Mouse (Mus musculus): ENCODE results near the gene Sipa1l2. TPM values are rescaled to one million over a fixed set of nuclear protein-coding genes. Genes with fewer than 3 reads are reported as not detected.
A peak's percentile ranks its signal among the peaks of the same experiment; 100 is the strongest.

Gene Sipa1l2
- polyA plus RNA-seq, 1 experiment from 2014 or later: 23.3 TPM

DNA sequence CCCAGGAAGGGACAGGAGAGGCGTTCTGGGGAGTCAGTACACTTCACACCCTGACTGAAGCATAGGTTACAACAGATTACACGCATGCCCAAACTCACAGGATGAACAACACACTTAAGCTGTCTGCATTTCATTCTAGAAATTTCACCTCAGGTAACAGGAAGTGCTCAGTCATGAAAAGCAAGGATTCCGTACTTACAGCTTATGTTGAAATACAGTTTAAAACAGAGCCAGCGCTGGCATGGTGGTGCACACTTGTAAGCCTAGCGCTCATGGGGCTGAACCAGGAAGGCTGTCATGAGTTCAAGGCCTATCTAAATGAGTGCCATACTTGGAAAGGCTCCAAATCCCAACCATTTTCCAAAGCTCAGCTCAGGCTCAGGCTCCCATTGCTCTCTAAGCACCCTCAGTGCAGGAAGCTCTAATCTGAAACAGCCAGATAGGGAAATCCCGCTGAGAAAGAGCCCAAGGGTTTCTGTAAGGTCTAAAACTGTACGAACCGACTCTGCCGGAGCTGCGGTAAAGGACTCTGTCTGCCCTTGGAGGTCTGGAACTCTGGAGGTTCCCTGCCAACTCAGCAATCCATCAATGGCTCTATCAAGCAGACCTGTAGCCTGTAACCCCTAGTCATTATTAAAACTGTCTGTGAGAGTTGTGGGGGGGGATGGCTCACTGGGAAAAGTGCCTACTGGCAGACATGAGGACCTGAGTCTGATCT, 12.1 kb downstream of the Sipa1l2 start:
- Histone ChIP-seq H3K36me3 (ENCODE audit: control insufficient read depth, insufficient read depth, low read length) (no peaks in the 10 kb centered on the region), H3K4me2 (ENCODE audit: low read depth, low read length, severe bottlenecking) (peak overlapping the region; percentile 15; the same call in 1 of the 2 replicates), H3K9ac (ENCODE audit: low read length) (no peak overlapping the region; the same call in 1 of the 2 replicates), H3K9me3 (ENCODE audit: control insufficient read depth, low read length) (no peaks in the 10 kb centered on the region), H3K27me3 (ENCODE audit: control insufficient read depth, insufficient read depth, low read length) (no peaks in the 10 kb centered on the region), H3K4me3 (ENCODE audit: low read depth, low read length) (no peak overlapping the region), H3K27ac (ENCODE audit: low read depth, low read length) (peak overlapping the region; percentile 91), H3K4me1 (replicated peaks; ENCODE audit: control insufficient read depth, insufficient read depth, low read length) (peaks cover 33% of the 10 kb centered on the region)
- WGBS: 79% methylated on average over 10 of the region's 10 CpGs
- ATAC-seq (replicated peaks; ENCODE audit: low FRiP score): no peak
- no peak for DNase-seq (ENCODE audit: low spot score)

DNA sequence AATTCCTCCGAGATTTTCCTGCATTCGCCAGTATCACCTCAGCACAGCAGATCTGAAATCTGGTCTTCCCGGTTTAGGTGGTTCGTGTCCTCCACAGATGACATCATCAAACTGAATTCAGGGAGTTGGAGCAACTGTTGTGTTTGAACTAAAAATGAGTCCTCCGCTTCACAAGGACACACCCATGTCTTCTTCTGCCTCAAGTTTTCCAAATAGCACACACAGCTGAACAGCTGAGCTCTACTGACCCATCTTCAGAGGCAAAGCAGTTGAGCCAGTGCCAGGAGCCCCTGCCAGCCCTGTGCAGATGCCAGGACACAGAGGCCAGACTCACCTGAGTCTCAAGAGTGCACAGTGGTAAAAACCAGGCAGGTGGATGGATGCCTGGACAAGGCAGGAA, 12.9 kb downstream of the Sipa1l2 start:
- H3K27me3 ChIP-seq (ENCODE audit: control insufficient read depth, insufficient read depth, low read length): no peaks in the 10 kb centered on the region
- H3K27ac ChIP-seq (ENCODE audit: low read depth, low read length): no peak overlapping the region
- no peaks in the 10 kb centered on the region for H3K36me3 ChIP-seq (ENCODE audit: control insufficient read depth, insufficient read depth, low read length)
- H3K4me3 ChIP-seq (ENCODE audit: low read depth, low read length): no peak overlapping the region
- no peak for ATAC-seq (replicated peaks; ENCODE audit: low FRiP score)
- H3K9me3 ChIP-seq (ENCODE audit: control insufficient read depth, low read length): no peaks in the 10 kb centered on the region
- no peak for DNase-seq (ENCODE audit: low spot score)
- H3K9ac ChIP-seq (ENCODE audit: low read length): no peak overlapping the region
- no peak overlapping the region for H3K4me2 ChIP-seq (ENCODE audit: low read depth, low read length, severe bottlenecking)
- 91% methylated on average over 5 of the region's 5 CpGs for WGBS
- H3K4me1 ChIP-seq (replicated peaks; ENCODE audit: control insufficient read depth, insufficient read depth, low read length): peaks cover 33% of the 10 kb centered on the region

DNA sequence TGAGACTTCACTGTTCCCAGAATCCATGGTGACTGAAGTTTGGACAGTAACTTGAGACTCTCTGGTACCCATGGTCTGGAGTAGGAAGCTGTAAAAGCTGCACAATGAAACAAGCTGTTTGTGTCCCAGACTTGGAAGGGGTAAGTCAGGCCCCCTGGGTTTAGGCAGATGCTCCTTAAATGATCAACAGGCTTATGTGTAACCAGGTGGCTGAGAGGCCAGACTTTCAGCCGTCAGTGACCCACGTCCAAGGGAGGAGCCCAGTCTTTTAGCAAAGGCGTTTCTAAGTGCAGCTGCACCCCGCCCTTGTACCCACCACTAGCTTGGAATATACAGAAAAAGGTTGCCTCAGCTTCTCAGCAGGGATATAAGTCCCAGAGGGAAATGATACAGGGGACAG, 19.0 kb downstream of the Sipa1l2 start:
- WGBS: 68% methylated on average over 4 of the region's 4 CpGs
- Histone ChIP-seq H3K9me3 (ENCODE audit: control insufficient read depth, low read length) (no peaks in the 10 kb centered on the region), H3K27me3 (ENCODE audit: control insufficient read depth, insufficient read depth, low read length) (no peaks in the 10 kb centered on the region), H3K27ac (ENCODE audit: low read depth, low read length) (no peak overlapping the region), H3K9ac (ENCODE audit: low read length) (no peak overlapping the region), H3K4me2 (ENCODE audit: low read depth, low read length, severe bottlenecking) (no peak overlapping the region), H3K4me3 (ENCODE audit: low read depth, low read length) (no peak overlapping the region), H3K36me3 (ENCODE audit: control insufficient read depth, insufficient read depth, low read length) (no peaks in the 10 kb centered on the region), H3K4me1 (replicated peaks; ENCODE audit: control insufficient read depth, insufficient read depth, low read length) (peaks cover 5% of the 10 kb centered on the region; the same call in 1 of the 2 replicates)
- ATAC-seq (replicated peaks; ENCODE audit: low FRiP score): no peak
- no peak for DNase-seq (ENCODE audit: low spot score)

DNA sequence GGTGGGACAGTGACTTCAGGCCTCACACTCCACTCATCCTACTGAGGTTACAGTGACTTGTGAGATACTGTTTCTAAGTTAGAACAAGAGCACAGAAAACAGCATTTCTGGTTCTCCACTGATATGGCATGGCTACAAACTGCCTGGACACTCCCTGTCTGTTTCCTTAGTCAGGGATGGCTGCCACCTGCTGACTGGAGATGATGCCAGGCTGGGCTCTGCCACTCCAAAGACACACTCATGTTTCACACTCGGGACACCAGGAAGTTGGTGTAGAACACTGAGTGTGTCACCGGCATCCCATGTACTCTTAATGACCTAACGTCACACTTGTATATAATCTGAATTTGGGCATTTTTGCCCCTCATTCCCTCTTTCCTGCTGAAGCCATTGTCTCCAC, 22.3 kb downstream of the Sipa1l2 start:
- H3K9ac ChIP-seq (ENCODE audit: low read length): no peak overlapping the region
- no peak overlapping the region for H3K4me3 ChIP-seq (ENCODE audit: low read depth, low read length)
- 74% methylated on average over 3 of the region's 3 CpGs for WGBS
- H3K36me3 ChIP-seq (ENCODE audit: control insufficient read depth, insufficient read depth, low read length): no peaks in the 10 kb centered on the region
- H3K4me1 ChIP-seq (replicated peaks; ENCODE audit: control insufficient read depth, insufficient read depth, low read length): peaks cover 3% of the 10 kb centered on the region; the same call in 1 of the 2 replicates
- no peak for ATAC-seq (replicated peaks; ENCODE audit: low FRiP score)
- no peak overlapping the region for H3K4me2 ChIP-seq (ENCODE audit: low read depth, low read length, severe bottlenecking)
- H3K9me3 ChIP-seq (ENCODE audit: control insufficient read depth, low read length): no peaks in the 10 kb centered on the region
- no peaks in the 10 kb centered on the region for H3K27me3 ChIP-seq (ENCODE audit: control insufficient read depth, insufficient read depth, low read length)
- H3K27ac ChIP-seq (ENCODE audit: low read depth, low read length): no peak overlapping the region
- no peak for DNase-seq (ENCODE audit: low spot score)

DNA sequence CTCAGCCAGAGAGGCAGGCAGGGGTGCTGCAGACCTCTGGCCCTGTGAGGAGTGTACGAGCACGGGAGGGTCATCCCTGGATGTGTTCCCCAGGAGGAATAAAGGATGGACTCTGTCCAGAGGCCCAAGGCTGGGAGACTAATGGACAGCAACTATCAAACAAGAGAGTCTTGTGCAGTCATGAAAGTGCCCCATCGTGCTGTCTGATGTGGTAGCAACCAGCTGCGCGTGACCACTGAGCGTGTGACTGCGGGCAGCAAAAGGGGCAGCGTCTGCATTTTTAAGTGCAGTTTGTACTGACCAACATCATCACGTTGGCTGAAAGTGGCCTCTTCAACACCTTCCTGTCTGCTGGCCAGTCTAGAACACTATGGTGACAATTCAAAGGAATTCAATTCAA, 23.7 kb downstream of the Sipa1l2 start:
- WGBS: 98% methylated on average over 9 of the region's 9 CpGs
- H3K9ac ChIP-seq (ENCODE audit: low read length): no peak overlapping the region
- no peaks in the 10 kb centered on the region for H3K36me3 ChIP-seq (ENCODE audit: control insufficient read depth, insufficient read depth, low read length)
- no peak overlapping the region for H3K27ac ChIP-seq (ENCODE audit: low read depth, low read length)
- H3K4me1 ChIP-seq (replicated peaks; ENCODE audit: control insufficient read depth, insufficient read depth, low read length): peaks cover 3% of the 10 kb centered on the region; the same call in 1 of the 2 replicates
- no peak overlapping the region for H3K4me2 ChIP-seq (ENCODE audit: low read depth, low read length, severe bottlenecking)
- H3K9me3 ChIP-seq (ENCODE audit: control insufficient read depth, low read length): no peaks in the 10 kb centered on the region
- DNase-seq (ENCODE audit: low spot score): no peak
- no peaks in the 10 kb centered on the region for H3K27me3 ChIP-seq (ENCODE audit: control insufficient read depth, insufficient read depth, low read length)
- ATAC-seq (replicated peaks; ENCODE audit: low FRiP score): no peak
- H3K4me3 ChIP-seq (ENCODE audit: low read depth, low read length): no peak overlapping the region

DNA sequence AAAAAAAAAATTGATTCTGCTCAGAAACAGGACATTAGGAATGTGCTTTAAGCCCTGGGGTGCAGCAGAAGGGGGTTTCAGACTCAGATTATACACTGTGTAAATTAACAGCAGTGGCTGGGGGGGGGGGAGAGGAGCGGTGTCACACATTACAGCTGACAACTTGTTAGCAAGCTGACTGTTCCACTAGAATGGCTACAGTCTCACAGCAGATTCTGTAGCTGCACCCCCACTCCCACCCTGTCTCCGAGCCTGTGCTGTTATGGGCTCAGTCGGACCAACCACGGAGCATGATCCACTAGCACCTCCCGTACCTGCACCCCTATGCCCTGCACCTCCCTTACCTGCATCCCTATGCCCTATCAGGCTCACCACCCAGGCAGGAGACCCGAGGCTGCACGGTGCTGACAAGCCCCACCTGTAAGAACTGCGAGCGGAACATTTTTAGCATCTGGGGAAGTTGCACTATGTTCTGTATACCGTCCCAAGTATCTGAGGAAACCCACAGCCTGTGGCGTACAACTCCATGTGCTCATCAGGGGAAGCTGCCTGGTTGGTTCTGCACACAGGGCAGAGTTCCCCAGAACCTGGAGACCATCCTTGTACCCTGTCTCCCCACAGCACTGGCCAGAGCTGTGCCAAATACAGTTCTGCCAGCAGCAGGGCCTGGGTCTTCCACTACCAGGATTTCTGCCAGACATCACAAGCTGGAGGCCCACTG, 26.6 kb downstream of the Sipa1l2 start:
- 84% methylated on average over 11 of the region's 11 CpGs for WGBS
- Histone ChIP-seq H3K27ac (ENCODE audit: low read depth, low read length) (no peak overlapping the region), H3K9me3 (ENCODE audit: control insufficient read depth, low read length) (no peaks in the 10 kb centered on the region), H3K9ac (ENCODE audit: low read length) (no peak overlapping the region), H3K36me3 (ENCODE audit: control insufficient read depth, insufficient read depth, low read length) (no peaks in the 10 kb centered on the region), H3K4me1 (replicated peaks; ENCODE audit: control insufficient read depth, insufficient read depth, low read length) (peaks cover 3% of the 10 kb centered on the region; the same call in 1 of the 2 replicates), H3K27me3 (ENCODE audit: control insufficient read depth, insufficient read depth, low read length) (no peaks in the 10 kb centered on the region), H3K4me2 (ENCODE audit: low read depth, low read length, severe bottlenecking) (no peak overlapping the region), H3K4me3 (ENCODE audit: low read depth, low read length) (no peak overlapping the region)
- no peak for DNase-seq (ENCODE audit: low spot score)
- no peak for ATAC-seq (replicated peaks; ENCODE audit: low FRiP score)

DNA sequence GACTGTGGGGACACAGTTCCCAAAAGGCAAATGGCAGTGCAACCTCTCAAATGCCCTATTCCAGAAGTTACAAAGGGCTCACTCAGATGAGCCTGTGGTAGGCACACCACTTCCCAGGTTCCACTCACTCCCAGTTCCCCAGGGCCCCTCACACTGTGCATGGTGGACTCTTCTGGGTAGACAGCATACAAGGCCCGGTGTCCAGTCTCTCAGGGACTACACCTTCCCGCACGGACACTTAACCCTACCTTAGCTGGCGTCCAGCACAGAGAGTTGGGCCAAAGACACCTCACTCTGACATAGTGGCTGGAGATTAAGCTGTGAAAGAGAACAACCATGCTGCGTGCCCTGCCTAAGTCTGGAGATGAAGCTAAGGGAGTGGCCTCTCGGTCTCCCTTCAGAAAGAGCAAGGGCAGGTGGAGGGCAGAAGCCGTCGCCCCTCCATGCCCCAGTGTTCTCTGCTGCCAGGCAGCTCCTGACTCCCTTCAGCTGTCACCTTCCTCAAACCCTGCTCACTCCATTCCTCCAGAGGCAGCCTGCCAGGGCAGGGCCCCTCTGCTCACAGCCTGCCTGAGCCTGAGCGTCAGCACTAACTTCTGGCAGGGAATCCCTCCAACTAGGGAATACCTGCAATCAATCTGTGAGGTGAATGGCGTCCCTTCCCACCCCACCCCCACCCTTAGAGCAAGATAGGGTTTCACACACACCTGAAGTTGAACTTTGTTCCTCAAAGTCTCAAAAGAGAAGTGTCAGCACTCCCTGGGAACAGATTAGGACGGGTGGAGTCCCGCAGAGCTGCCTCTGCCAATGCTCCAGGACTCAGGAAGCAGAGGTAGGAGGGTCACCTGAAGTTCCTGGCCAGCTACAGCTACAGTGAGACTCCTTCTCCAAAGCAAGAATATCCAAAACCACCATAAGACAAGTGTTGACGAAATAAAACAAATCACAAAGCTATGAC, 30.3 kb downstream of the Sipa1l2 start:
- Histone ChIP-seq H3K27me3 (ENCODE audit: control insufficient read depth, insufficient read depth, low read length) (no peaks in the 10 kb centered on the region), H3K27ac (ENCODE audit: low read depth, low read length) (no peak overlapping the region), H3K9me3 (ENCODE audit: control insufficient read depth, low read length) (no peaks in the 10 kb centered on the region), H3K36me3 (ENCODE audit: control insufficient read depth, insufficient read depth, low read length) (no peaks in the 10 kb centered on the region; the same call in 1 of the 2 replicates), H3K9ac (ENCODE audit: low read length) (no peak overlapping the region), H3K4me2 (ENCODE audit: low read depth, low read length, severe bottlenecking) (no peak overlapping the region), H3K4me1 (replicated peaks; ENCODE audit: control insufficient read depth, insufficient read depth, low read length) (no peaks in the 10 kb centered on the region), H3K4me3 (ENCODE audit: low read depth, low read length) (no peak overlapping the region)
- no peak for DNase-seq (ENCODE audit: low spot score)
- no peak for ATAC-seq (replicated peaks; ENCODE audit: low FRiP score)
- 79% methylated on average over 13 of the region's 13 CpGs for WGBS

DNA sequence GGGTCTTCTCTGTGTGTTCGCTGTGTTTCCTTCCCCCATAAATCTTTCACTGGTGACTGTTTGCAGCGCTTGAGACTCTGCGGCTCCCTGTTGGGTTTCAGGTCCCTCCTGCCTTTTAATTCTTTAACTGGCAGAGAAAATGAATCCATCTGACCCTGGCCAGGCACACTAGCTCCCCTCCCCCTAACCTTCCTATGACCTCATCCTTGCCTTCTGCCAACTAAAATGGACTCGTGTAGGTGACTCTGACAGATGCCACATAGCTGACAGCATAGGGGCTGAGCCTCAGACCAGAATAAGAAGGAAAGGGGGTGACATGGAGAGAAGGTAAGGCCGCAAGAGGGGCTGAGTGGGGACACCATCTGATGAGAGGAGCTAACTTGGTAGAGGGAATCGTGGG, 31.3 kb downstream of the Sipa1l2 start:
- Histone ChIP-seq H3K27ac (ENCODE audit: low read depth, low read length) (no peak overlapping the region), H3K27me3 (ENCODE audit: control insufficient read depth, insufficient read depth, low read length) (no peaks in the 10 kb centered on the region), H3K4me3 (ENCODE audit: low read depth, low read length) (no peak overlapping the region), H3K4me1 (replicated peaks; ENCODE audit: control insufficient read depth, insufficient read depth, low read length) (peaks cover 1% of the 10 kb centered on the region), H3K36me3 (ENCODE audit: control insufficient read depth, insufficient read depth, low read length) (no peaks in the 10 kb centered on the region; the same call in 1 of the 2 replicates), H3K4me2 (ENCODE audit: low read depth, low read length, severe bottlenecking) (no peak overlapping the region), H3K9me3 (ENCODE audit: control insufficient read depth, low read length) (no peaks in the 10 kb centered on the region), H3K9ac (ENCODE audit: low read length) (no peak overlapping the region)
- 75% methylated on average over 6 of the region's 6 CpGs for WGBS
- ATAC-seq (replicated peaks; ENCODE audit: low FRiP score) (no peak), DNase-seq (ENCODE audit: low spot score) (no peak)

Data from forebrain, embryonic 11.5 days (tissue).